Mouse (Mus musculus): ENCODE measurements at regions not wholly inside any gene's neighbourhood (a gene's known extent, or its start where the extent isn't known, plus 50 kb on each side); places are given as distances from the start of the nearest gene placed in this dataset.

GRCm38 (mm10) chr9:68591023-68591422, 62.6 kb upstream of the Rora start:
- TF ChIP-seq POLR2A (IDR thresholded peaks at IDR 0.05; ENCODE audit: borderline replicate concordance, insufficient read depth, low read length) (no peak), CTCF (IDR thresholded peaks at IDR 0.05; ENCODE audit: borderline replicate concordance, insufficient read depth, low read depth, low read length) (no peak)
